Mouse (Mus musculus): ENCODE measurements around the gene Hspbap1. TPM values are rescaled to one million over a fixed set of nuclear protein-coding genes. Genes with fewer than 3 reads are reported as not detected.

Hspbap1 gene
- polyA plus RNA-seq, 1 experiment from 2014 or later = 29.9 TPM

- Histone ChIP-seq H3K9me3 (no peaks in the 10 kb centered on the region), H3K36me3 (replicated peaks) (no peaks in the 10 kb centered on the region), H3K27ac (no peak overlapping the region), H3K4me1 (0 out of 2 replicates have a peak, but pooled peaks cover 4% of the 10 kb centered on the region), H3K27me3 (ENCODE audit: poor library complexity, severe bottlenecking) (no peaks in the 10 kb centered on the region), H3K4me3 (no peak overlapping the region)
- no peak for DNase-seq (ENCODE audit: extremely low spot score, low spot score)
- 94% methylated on average over 9 of the region's 9 CpGs for WGBS
Observed at GRCm38 (mm10) chr16:35747417-35748236, 22.5 kb upstream of the Hspbap1 start.

DNA sequence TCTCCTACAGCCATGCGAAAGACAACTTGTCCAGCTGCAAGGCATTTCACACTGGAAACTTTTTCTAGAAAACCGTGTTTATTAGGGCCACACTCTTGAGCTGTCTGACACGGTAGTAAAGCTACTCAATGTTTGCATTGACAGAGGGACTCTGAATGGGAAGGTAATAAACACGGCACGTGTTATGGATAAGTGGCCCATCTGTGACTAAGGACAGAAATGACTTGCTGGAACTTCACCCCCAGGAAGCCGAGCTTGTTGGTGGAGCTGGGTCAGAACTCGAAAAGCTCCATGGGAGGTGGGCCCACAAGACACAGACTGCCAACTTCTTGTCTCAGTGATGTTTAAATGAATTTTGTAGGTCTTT, 22.0 kb upstream of the Hspbap1 start:
- Histone ChIP-seq H3K36me3 (replicated peaks) (no peaks in the 10 kb centered on the region), H3K4me3 (no peak overlapping the region), H3K27ac (no peak overlapping the region), H3K9me3 (no peaks in the 10 kb centered on the region), H3K27me3 (ENCODE audit: poor library complexity, severe bottlenecking) (no peaks in the 10 kb centered on the region), H3K4me1 (0 out of 2 replicates have a peak, but pooled peaks cover 4% of the 10 kb centered on the region)
- 90% methylated on average over 7 of the region's 7 CpGs for WGBS
- DNase-seq (ENCODE audit: extremely low spot score, low spot score) = no peak

- DNase-seq (ENCODE audit: extremely low spot score, low spot score) = no peak
- no peak overlapping the region for H3K4me3 ChIP-seq
- 78% methylated on average over 7 of the region's 7 CpGs for WGBS
- no peaks in the 10 kb centered on the region for H3K9me3 ChIP-seq
- no peaks in the 10 kb centered on the region for H3K27me3 ChIP-seq (ENCODE audit: poor library complexity, severe bottlenecking)
- H3K36me3 ChIP-seq (replicated peaks) = no peaks in the 10 kb centered on the region
- H3K4me1 ChIP-seq = 0 out of 2 replicates have a peak, but pooled peaks cover 4% of the 10 kb centered on the region
- H3K27ac ChIP-seq = no peak overlapping the region
Observed at GRCm38 (mm10) chr16:35749385-35749784, 20.8 kb upstream of the Hspbap1 start.

DNA sequence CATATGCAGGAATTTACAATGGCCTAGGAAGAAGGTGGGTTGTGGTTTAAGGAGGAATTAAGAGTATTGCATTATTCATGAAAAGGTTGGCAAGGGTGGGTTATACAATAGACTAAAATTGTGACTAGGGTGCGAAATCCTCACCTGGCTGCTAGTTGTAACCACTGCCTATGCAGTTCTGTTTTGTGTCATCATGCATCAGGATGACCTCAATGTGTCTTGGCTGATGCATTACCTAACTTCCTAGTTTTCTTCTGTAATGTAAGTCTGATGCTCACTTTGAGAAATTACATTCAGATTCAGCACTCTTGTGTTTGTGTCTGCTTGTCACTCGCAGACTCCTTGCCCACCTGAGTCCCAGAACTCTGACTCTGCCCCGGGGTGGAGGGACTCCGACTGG, 18.3 kb upstream of the Hspbap1 start:
- Histone ChIP-seq H3K4me1 (0 out of 2 replicates have a peak, but pooled peaks cover 4% of the 10 kb centered on the region), H3K27me3 (ENCODE audit: poor library complexity, severe bottlenecking) (no peaks in the 10 kb centered on the region), H3K27ac (no peak overlapping the region), H3K4me3 (no peak overlapping the region), H3K36me3 (replicated peaks) (no peaks in the 10 kb centered on the region), H3K9me3 (no peaks in the 10 kb centered on the region)
- DNase-seq (ENCODE audit: extremely low spot score, low spot score) = no peak
- 92% methylated on average over 4 of the region's 4 CpGs for WGBS

- WGBS = 94% methylated on average over 5 of the region's 5 CpGs
Observed at GRCm38 (mm10) chr16:35753926-35754325, 16.2 kb upstream of the Hspbap1 start.

GRCm38 (mm10) chr16:35755502-35756334, 14.5 kb upstream of the Hspbap1 start:
- Histone ChIP-seq H3K9me3 (no peaks in the 10 kb centered on the region), H3K4me1 (no peaks in the 10 kb centered on the region), H3K36me3 (replicated peaks) (no peaks in the 10 kb centered on the region), H3K4me3 (no peak overlapping the region), H3K27me3 (ENCODE audit: poor library complexity, severe bottlenecking) (no peaks in the 10 kb centered on the region), H3K27ac (no peak overlapping the region)
- no peak for DNase-seq (ENCODE audit: extremely low spot score, low spot score)
- 87% methylated on average over 6 of the region's 6 CpGs for WGBS

More at GRCm38 (mm10) chr16:35753926-35754325, 16.2 kb upstream of the Hspbap1 start:
- no peak overlapping the region for H3K27ac ChIP-seq
- H3K9me3 ChIP-seq = no peaks in the 10 kb centered on the region
- 0 out of 2 replicates have a peak, but pooled peaks cover 4% of the 10 kb centered on the region for H3K4me1 ChIP-seq
- no peaks in the 10 kb centered on the region for H3K27me3 ChIP-seq (ENCODE audit: poor library complexity, severe bottlenecking)
- no peaks in the 10 kb centered on the region for H3K36me3 ChIP-seq (replicated peaks)
- no peak overlapping the region for H3K4me3 ChIP-seq
- DNase-seq (ENCODE audit: extremely low spot score, low spot score) = no peak

DNA sequence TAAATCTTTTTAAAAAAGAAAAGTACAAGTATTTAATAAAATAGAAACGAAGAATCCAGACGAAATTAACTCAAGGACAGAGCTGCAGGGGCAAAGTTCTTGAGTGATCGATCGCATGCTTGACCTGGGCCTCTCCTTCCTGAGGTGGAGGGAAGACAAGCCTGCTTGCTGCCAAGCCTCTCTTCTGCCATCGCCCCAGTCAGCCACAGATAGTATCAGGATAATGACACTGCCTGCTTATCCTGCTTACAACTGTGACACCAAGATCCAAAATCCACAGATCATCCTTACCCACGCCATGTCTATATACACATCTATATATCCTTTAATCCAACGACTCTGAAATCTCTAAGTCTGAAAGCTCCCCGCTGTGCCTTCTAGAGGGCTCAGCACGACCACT, 13.5 kb upstream of the Hspbap1 start:
- no peaks in the 10 kb centered on the region for H3K36me3 ChIP-seq (replicated peaks)
- DNase-seq (ENCODE audit: extremely low spot score, low spot score) = no peak
- H3K27ac ChIP-seq = no peak overlapping the region
- 93% methylated on average over 9 of the region's 9 CpGs for WGBS
- H3K4me3 ChIP-seq = no peak overlapping the region
- no peaks in the 10 kb centered on the region for H3K9me3 ChIP-seq
- no peaks in the 10 kb centered on the region for H3K4me1 ChIP-seq
- no peaks in the 10 kb centered on the region for H3K27me3 ChIP-seq (ENCODE audit: poor library complexity, severe bottlenecking)

- no peak overlapping the region for H3K27ac ChIP-seq
- no peaks in the 10 kb centered on the region for H3K27me3 ChIP-seq (ENCODE audit: poor library complexity, severe bottlenecking)
- WGBS = 93% methylated on average over 5 of the region's 5 CpGs
- H3K36me3 ChIP-seq (replicated peaks) = no peaks in the 10 kb centered on the region
- H3K9me3 ChIP-seq = no peaks in the 10 kb centered on the region
- no peaks in the 10 kb centered on the region for H3K4me1 ChIP-seq
- DNase-seq (ENCODE audit: extremely low spot score, low spot score) = no peak
- no peak overlapping the region for H3K4me3 ChIP-seq
Observed at GRCm38 (mm10) chr16:35759401-35759800, 10.8 kb upstream of the Hspbap1 start.

GRCm38 (mm10) chr16:35763590-35764296, 6.4 kb upstream of the Hspbap1 start:
- H3K27ac ChIP-seq = 0 out of 2 replicates have a peak overlapping the region, but pooled peaks have one; percentile 2
- DNase-seq (ENCODE audit: extremely low spot score, low spot score) = no peak
- H3K4me1 ChIP-seq = peaks cover 15% of the 10 kb centered on the region
- H3K27me3 ChIP-seq (ENCODE audit: poor library complexity, severe bottlenecking) = no peaks in the 10 kb centered on the region; the same call in 1 of the 2 replicates
- H3K9me3 ChIP-seq = no peaks in the 10 kb centered on the region
- H3K36me3 ChIP-seq (replicated peaks) = no peaks in the 10 kb centered on the region
- WGBS = 81% methylated on average over 11 of the region's 11 CpGs
- H3K4me3 ChIP-seq = no peak overlapping the region

DNA sequence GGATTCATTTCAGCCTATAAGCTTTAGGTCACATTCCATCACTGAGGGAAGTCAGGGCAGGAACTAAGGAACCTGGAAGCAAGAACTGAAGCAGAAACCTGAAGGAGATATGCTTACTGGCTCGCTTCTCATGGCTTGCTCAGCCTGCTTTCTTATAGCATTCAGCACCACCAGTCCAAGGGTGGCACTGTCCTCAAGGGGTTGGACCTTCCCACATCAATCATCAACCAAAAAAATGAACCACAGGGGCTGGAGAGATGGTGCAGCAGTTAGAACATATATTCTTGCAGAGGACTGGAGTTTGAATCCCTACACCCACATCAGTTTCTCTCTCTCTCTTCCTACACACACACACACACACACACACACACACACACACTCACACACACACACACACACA, 5.2 kb upstream of the Hspbap1 start:
- no peak overlapping the region for H3K27ac ChIP-seq
- no peaks in the 10 kb centered on the region for H3K9me3 ChIP-seq
- H3K4me1 ChIP-seq = peaks cover 27% of the 10 kb centered on the region
- H3K4me3 ChIP-seq = no peak overlapping the region
- no peaks in the 10 kb centered on the region; the same call in 1 of the 2 replicates for H3K27me3 ChIP-seq (ENCODE audit: poor library complexity, severe bottlenecking)
- DNase-seq (ENCODE audit: extremely low spot score, low spot score) = no peak
- no peaks in the 10 kb centered on the region for H3K36me3 ChIP-seq (replicated peaks)
- 84% methylated on average over 1 of the region's 1 CpGs for WGBS

DNA sequence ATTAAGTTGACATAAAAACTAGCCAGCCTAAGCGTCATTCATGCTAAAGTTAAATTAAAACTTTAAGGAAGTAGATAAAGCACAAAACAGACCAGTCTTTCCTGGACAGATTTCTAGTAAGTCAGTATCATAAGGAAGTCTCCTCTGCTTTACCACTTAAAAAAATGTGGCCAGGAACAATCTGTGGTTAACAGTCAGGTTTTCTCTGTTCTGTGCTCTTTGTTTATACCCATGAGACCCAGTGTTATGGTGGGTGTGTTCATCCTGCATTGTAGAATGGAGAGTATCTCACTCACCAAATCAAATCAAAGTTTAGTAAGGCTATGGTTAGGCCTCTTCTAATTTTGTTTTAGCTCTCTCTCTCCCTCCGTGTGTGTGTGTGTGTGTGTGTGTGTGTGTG, 4.7 kb upstream of the Hspbap1 start:
- H3K4me3 ChIP-seq = no peak overlapping the region
- H3K27ac ChIP-seq = no peak overlapping the region
- no peaks in the 10 kb centered on the region for H3K9me3 ChIP-seq
- no peaks in the 10 kb centered on the region; the same call in 1 of the 2 replicates for H3K27me3 ChIP-seq (ENCODE audit: poor library complexity, severe bottlenecking)
- no peak for DNase-seq (ENCODE audit: extremely low spot score, low spot score)
- H3K4me1 ChIP-seq = peaks cover 28% of the 10 kb centered on the region
- H3K36me3 ChIP-seq (replicated peaks) = no peaks in the 10 kb centered on the region
- 84% methylated on average over 2 of the region's 2 CpGs for WGBS

DNA sequence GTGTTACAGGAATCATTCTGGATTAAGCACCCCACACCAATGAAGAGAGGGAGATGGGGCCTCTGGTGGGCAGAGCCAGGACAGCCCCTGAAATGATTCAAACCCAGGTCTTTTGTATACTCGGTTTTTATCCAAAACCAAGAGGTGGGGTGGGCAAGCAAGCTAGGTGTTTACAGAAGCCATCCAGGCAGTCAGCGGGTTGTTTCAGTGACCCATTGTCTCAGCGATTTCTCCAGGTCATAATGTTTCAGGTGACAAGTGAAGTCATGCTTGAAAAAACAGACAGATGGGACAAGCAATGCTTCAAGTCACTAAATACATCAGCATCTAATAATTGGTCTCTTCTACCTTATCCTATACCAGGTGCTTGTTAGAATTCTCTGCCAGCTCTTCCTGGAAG, 3.8 kb upstream of the Hspbap1 start:
- Histone ChIP-seq H3K27me3 (ENCODE audit: poor library complexity, severe bottlenecking) (no peaks in the 10 kb centered on the region; the same call in 1 of the 2 replicates), H3K9me3 (no peaks in the 10 kb centered on the region), H3K4me3 (no peak overlapping the region), H3K27ac (no peak overlapping the region), H3K36me3 (replicated peaks) (no peaks in the 10 kb centered on the region), H3K4me1 (peaks cover 37% of the 10 kb centered on the region)
- WGBS = 87% methylated on average over 3 of the region's 3 CpGs
- DNase-seq (ENCODE audit: extremely low spot score, low spot score) = no peak
